Mouse (Mus musculus) spleen, adult 2 months (tissue): Measurements from ENCODE around the gene Ing3. TPM values are rescaled to one million over a fixed set of nuclear protein-coding genes. Genes with fewer than 3 reads are reported as not detected.

ENCODE experiments used
- DNase-seq, 2 experiments: peaks; one replicate each; pipeline versions ENCODE4 v3.0.0 to v3.0.0-alpha.2; 2012 to 2021; ENCODE audit warnings: low spot score in 2 of 2, low read depth in 1 of 2
- H3K27ac ChIP-seq: fragments of 200-500 bp; 2 replicates; pipeline ENCODE4 v1.5.1; 2012; ENCODE audit warnings: low read length, inconsistent platforms; ENCODE audit not compliant: insufficient read depth
- H3K27me3 ChIP-seq: fragments of 200-500 bp; 2 replicates; pipeline ENCODE4 v1.6.1; 2012; ENCODE audit warnings: mild to moderate bottlenecking, moderate library complexity, low read length, inconsistent platforms; ENCODE audit not compliant: control insufficient read depth, insufficient read depth
- H3K36me3 ChIP-seq: fragments of 200-500 bp; 2 replicates; pipeline ENCODE4 v1.6.1; 2012; ENCODE audit warnings: mild to moderate bottlenecking, low read length, inconsistent platforms; ENCODE audit not compliant: control insufficient read depth, insufficient read depth
- H3K4me1 ChIP-seq: fragments of 200-500 bp; 2 replicates; pipeline ENCODE4 v1.6.1; 2011; ENCODE audit warnings: inconsistent platforms; ENCODE audit not compliant: control insufficient read depth, insufficient read depth, insufficient read length
- H3K4me3 ChIP-seq: fragments of 200-500 bp; 2 replicates; pipeline ENCODE4 v1.5.1; 2011; ENCODE audit warnings: mild to moderate bottlenecking, inconsistent platforms; ENCODE audit not compliant: insufficient read depth, insufficient read length; ENCODE audit errors: extremely low read depth
- CTCF ChIP-seq: fragments of 200-500 bp; IDR thresholded peaks from 2 replicates; pipeline ENCODE4 v1.5.1; 2011; ENCODE audit warnings: mild to moderate bottlenecking, inconsistent platforms; ENCODE audit not compliant: insufficient read depth, insufficient read length, insufficient replicate concordance; ENCODE audit errors: extremely low read depth
- POLR2A ChIP-seq: fragments of 200-500 bp; IDR thresholded peaks from 2 replicates; pipeline ENCODE4 v1.6.1; 2011; ENCODE audit warnings: low read depth, low read length, inconsistent platforms
- WGBS: fragments of 180-500 bp; shearing (Covaris S2); methylation state at CpG from one replicate; pipeline ENCODE4 v1.1.7; 2018; 5-methylcytosine and 5-hydroxymethylcytosine counted together
- polyA plus RNA-seq: library from polyadenylated mRNA; depleted of rRNA; stranded (reverse); fragments of >200 nt; gene quantifications from 2 replicates; pipeline ENCODE4 v1.2.3, GENCODE M21; 2012; rRNA removed

Gene Ing3
- polyA plus RNA-seq, 1 experiment = 5.6 TPM

GRCm38 (mm10) chr6:22020696-22021095 is 71.3 kb downstream of the Ing3 start:
- 95% methylated on average over 5 of the region's 5 CpGs for WGBS
- Histone ChIP-seq H3K27ac (no peak overlapping the region), H3K27me3 (no peaks in the 10 kb centered on the region), H3K4me3 (no peak overlapping the region), H3K36me3 (no peaks in the 10 kb centered on the region), H3K4me1 (no peaks in the 10 kb centered on the region)
- no peak for DNase-seq
- TF ChIP-seq POLR2A (no peak), CTCF (no peak)

- WGBS = 94% methylated on average over 3 of the region's 3 CpGs
Measured at GRCm38 (mm10) chr6:22021315-22021714, 71.9 kb downstream of the Ing3 start.

DNA sequence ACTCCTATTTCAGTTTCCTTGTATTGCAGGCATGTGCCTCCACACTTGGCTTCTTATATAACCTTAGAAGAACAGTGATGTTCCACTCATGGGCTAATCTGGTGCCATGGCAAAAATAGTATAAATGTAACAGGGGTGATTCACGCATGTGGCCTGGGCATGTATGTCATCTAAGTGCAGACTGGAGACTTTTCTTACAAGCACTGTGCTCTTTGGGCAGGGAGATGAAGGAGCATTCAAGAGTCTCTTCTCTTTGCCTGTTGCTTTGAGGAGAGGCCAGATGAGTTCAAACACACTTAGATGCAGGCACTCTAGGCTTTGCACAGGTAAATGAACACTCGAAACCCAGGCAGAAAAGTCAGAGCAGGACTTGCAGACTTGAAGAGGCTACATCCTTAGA is 74.8 kb downstream of the Ing3 start:
- no peaks in the 10 kb centered on the region for H3K36me3 ChIP-seq
- DNase-seq = no peak
- H3K4me1 ChIP-seq = no peaks in the 10 kb centered on the region
- no peak overlapping the region for H3K4me3 ChIP-seq
- H3K27me3 ChIP-seq = no peaks in the 10 kb centered on the region
- H3K27ac ChIP-seq = no peak overlapping the region
- no peak for TF ChIP-seq POLR2A
- no peak for TF ChIP-seq CTCF
- WGBS = 97% methylated on average over 2 of the region's 2 CpGs

More at GRCm38 (mm10) chr6:22021315-22021714, 71.9 kb downstream of the Ing3 start:
- TF ChIP-seq CTCF = no peak
- TF ChIP-seq POLR2A = no peak
- H3K36me3 ChIP-seq = no peaks in the 10 kb centered on the region
- no peaks in the 10 kb centered on the region for H3K4me1 ChIP-seq
- H3K4me3 ChIP-seq = no peak overlapping the region
- H3K27ac ChIP-seq = no peak overlapping the region
- no peaks in the 10 kb centered on the region for H3K27me3 ChIP-seq
- no peak for DNase-seq

Other genes with a start within 250 kb of the Ing3 start
- gene Tspan12, start 97.1 kb upstream of the Ing3 start, polyA plus RNA-seq = 0.89 and 1.4 TPM in 2 replicates
- 1.8 and 2.7 TPM in 2 replicates for gene Cped1, start 36.3 kb downstream of the Ing3 start, polyA plus RNA-seq